Mouse (Mus musculus) stomach, embryonic 15.5 days (tissue): ENCODE results near the gene Mif. TPM values are rescaled to one million over a fixed set of nuclear protein-coding genes. Genes with fewer than 3 reads are reported as not detected.

Source experiments
- ATAC-seq: fragments of 200-750 bp; cut with Nextera tagmentation; 2 replicates; pipeline ENCODE4 v1.8.0; 2017; ENCODE audit warnings: low read depth, moderate number of reproducible peaks, moderate TSS enrichment; ENCODE audit not compliant: insufficient read depth, low FRiP score
- H3K27ac ChIP-seq: fragments of 300-500 bp; sonication (generic); 2 replicates; pipeline ENCODE4 v1.5.1; 2015; ENCODE audit warnings: mild to moderate bottlenecking, inconsistent platforms
- H3K27me3 ChIP-seq: fragments of 300-500 bp; sonication (generic); replicated peaks from 2 replicates; pipeline ENCODE4 v1.6.1; 2015; ENCODE audit warnings: inconsistent platforms
- H3K36me3 ChIP-seq: fragments of 300-500 bp; sonication (generic); 2 replicates; pipeline ENCODE4 v1.6.1; 2015; ENCODE audit warnings: inconsistent platforms
- H3K4me1 ChIP-seq: fragments of 300-500 bp; sonication (generic); 2 replicates; pipeline ENCODE4 v1.6.1; 2015; ENCODE audit warnings: inconsistent platforms
- H3K4me2 ChIP-seq: fragments of 300-500 bp; sonication (generic); 2 replicates; pipeline ENCODE4 v1.6.1; 2015; ENCODE audit warnings: mild to moderate bottlenecking, inconsistent platforms
- H3K4me3 ChIP-seq: fragments of 300-500 bp; sonication (generic); replicated peaks from 2 replicates; pipeline ENCODE4 v1.5.1; 2015; ENCODE audit warnings: inconsistent platforms
- H3K9ac ChIP-seq: fragments of 300-500 bp; sonication (generic); 2 replicates; pipeline ENCODE4 v1.6.1; 2015; ENCODE audit warnings: inconsistent platforms
- H3K9me3 ChIP-seq: fragments of 300-500 bp; sonication (generic); 2 replicates; pipeline ENCODE4 v1.6.1; 2016; ENCODE audit warnings: inconsistent platforms
- WGBS: fragments of 180-500 bp; shearing (Covaris S2); methylation state at CpG from one replicate; pipeline ENCODE4 v1.1.7; 2015; 5-methylcytosine and 5-hydroxymethylcytosine counted together
- polyA plus RNA-seq: library from polyadenylated mRNA; unstranded; fragments of >200 nt; fragmentation: Nextera tagmentation; extraction: Ambion mirVana; gene quantifications from 2 replicates; pipeline ENCODE4 v1.2.1, GENCODE M21; 2015

Mif gene
- polyA plus RNA-seq, 1 experiment from 2014 or later: 1,981 TPM

DNA sequence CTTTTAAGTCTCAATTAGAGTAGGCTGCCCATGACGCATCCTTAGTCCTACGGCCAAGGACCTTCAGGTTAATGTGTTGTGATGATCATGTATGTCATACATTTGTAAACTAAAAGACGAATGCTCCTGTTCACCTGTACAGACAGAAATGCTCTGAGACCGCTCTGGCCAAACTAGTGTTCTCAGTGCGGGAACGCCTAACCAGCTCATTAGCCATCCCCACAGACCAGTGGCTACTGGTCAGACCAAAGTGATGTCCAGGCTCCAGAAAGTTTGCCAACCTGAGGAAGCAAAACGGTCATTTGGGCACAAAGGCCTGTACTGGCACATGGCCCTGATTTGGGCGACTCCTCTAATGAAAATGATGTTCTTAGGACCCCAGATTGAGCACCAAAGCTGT lies 24.7 kb upstream of the Mif start:
- Histone ChIP-seq H3K27me3 (no peaks in the 10 kb centered on the region), H3K4me1 (peaks cover 17% of the 10 kb centered on the region), H3K4me3 (no peak overlapping the region), H3K9me3 (no peaks in the 10 kb centered on the region), H3K36me3 (no peaks in the 10 kb centered on the region), H3K27ac (no peak overlapping the region), H3K9ac (no peak overlapping the region), H3K4me2 (no peak overlapping the region)
- 91% methylated on average over 8 of the region's 8 CpGs for WGBS
- ATAC-seq: no peak

DNA sequence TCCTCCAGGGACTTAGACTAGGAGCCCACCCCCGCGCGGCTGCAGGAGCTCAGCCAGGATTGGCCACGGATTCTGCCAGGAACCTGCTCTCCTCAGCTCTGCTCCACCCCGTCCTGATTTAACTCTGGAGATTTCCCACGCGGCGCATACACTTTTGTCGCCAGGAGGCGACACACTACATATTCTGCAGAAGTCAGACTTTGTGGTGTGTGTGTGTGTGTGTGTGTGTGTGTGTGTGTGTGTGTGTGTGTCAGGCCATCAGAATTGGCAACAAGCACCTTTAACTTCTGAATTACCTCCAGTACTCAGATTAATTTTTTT lies 23.2 kb upstream of the Mif start:
- H3K4me3 ChIP-seq: 0 out of 2 replicates have a peak overlapping the region, but pooled peaks have one; percentile 11
- no peak overlapping the region for H3K9ac ChIP-seq
- peak; percentile 59; the same call in 1 of the 2 replicates for ATAC-seq
- no peaks in the 10 kb centered on the region for H3K9me3 ChIP-seq
- 2% methylated on average over 10 of the region's 10 CpGs for WGBS
- no peaks in the 10 kb centered on the region for H3K36me3 ChIP-seq
- H3K4me1 ChIP-seq: peaks cover 14% of the 10 kb centered on the region
- no peak overlapping the region for H3K27ac ChIP-seq
- peak overlapping the region; percentile 46 for H3K4me2 ChIP-seq
- H3K27me3 ChIP-seq: no peaks in the 10 kb centered on the region

DNA sequence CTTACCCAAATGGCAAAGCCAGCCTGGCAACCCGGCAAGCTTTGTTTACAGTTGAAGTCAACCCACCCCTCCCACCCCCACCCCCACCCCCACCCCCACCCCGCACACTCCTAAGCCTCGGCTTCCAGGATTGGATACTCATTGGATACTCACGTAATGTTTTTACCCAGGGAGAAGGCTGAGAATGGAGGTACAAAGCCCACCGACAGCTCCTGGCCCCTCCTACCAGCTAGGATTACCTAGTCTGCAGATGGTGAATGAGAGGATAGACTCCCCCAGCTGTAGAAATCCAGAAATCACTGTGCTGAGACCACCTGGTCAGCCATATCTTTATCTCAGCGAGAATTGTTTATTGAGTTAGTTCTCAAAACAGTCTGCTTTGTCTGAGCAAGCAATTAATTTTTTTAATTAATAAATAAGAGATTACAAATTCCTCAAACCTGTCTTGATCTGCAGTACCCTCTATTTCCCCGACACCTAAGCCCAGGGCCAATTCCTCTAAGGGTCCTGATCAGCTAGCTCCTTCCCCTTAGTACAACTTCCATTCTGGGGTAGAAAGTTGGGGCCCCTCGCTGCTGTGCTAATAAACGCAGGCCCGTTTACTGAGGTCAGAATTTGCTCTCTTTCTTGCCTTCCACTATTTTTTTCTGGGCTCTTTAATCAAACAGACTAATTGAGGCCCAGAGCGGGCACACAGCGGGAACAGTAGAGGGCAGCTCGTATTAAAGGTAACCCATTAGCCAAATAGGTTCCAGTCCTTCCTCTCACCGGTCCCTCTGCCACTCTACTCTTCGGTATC lies 22.6 kb upstream of the Mif start:
- Histone ChIP-seq H3K36me3 (no peaks in the 10 kb centered on the region), H3K27me3 (no peaks in the 10 kb centered on the region), H3K27ac (no peak overlapping the region), H3K4me1 (peaks cover 14% of the 10 kb centered on the region), H3K4me2 (peak overlapping the region; percentile 46), H3K9me3 (no peaks in the 10 kb centered on the region), H3K4me3 (0 out of 2 replicates have a peak overlapping the region, but pooled peaks have one; percentile 11), H3K9ac (no peak overlapping the region)
- no peak; the same call in 1 of the 2 replicates for ATAC-seq
- 8% methylated on average over 15 of the region's 15 CpGs for WGBS

DNA sequence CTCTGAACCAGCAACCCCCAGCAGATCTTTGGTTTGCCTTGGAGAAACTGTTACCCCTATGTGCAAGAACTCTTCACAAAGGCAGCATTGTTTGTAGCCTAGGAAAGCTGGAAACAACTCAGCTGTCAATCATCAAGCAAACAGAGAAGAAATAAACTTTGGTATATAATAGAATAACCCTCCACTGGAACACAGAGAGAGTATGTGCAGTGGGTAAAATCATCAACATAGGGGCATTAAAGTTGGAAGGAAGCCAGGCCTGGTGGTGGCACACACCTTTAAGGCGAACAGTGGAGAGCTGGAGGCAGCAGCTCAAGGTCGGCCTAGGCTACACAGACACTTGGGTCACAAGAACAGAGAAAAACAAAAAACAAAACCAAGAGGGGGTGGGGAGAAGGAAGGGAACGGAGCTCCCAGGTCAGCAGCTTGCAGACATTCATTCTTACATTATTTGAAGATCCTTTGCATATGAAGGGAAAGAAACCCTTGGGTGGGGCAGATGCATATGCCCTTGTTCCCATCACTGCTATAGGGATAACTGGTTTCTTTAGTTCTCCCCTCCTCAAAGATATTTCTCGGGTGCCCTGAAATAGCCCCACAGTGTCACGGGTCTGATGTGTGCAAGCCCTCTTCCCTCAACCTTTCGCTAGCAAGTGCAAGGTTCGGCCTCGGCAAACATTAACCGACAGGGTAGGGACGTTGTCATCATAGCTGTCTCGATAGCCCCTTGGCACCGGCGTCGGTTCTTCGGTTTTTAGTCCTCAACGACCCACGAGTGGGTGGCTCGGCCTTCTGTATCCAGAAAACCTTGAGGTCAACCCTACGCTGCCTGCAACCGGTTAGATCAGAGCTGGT lies 21.8 kb upstream of the Mif start:
- ATAC-seq: no peak
- Histone ChIP-seq H3K27me3 (no peaks in the 10 kb centered on the region), H3K9ac (no peak overlapping the region), H3K27ac (no peak overlapping the region), H3K4me2 (no peak overlapping the region), H3K4me3 (no peak overlapping the region), H3K4me1 (peaks cover 14% of the 10 kb centered on the region), H3K9me3 (no peaks in the 10 kb centered on the region), H3K36me3 (no peaks in the 10 kb centered on the region)
- 22% methylated on average over 20 of the region's 20 CpGs for WGBS

DNA sequence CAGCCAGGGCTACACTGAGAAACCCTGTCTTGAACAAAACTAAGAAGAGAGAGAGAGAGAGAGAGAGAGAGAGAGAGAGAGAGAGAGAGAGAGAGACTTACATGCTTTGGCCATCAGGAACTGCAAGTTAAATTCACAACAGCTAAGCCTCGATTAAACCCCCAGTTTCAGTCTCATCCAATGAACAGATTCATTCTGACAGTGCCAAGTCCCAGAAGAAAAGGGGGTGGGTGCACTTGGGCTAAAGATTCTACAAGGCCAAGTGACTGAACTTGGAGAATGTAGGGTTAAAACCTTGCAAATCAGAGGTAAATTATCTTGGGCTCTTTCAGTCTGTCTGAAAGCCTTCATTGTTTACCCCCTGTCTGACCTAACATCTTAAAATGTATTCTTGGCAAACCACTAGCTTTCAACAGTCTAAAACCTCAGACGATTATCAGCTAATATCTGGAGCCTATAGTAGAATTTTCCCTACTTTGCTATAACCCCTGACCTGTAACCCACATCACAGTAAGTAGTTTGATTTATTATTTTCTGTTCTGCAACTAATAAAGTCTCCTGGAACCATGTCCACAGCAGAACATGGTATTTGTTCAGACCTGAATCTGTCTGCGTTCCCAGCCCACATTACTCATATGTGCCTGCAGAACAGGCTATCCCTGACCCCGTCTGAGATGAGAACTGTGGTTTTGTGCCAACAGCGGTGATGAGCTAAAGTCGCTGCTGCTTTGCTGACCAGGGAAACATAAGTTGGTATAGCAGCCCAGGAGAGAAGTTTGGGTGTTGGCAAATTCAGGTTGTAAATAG lies 20.9 kb upstream of the Mif start:
- Histone ChIP-seq H3K4me3 (no peak overlapping the region), H3K4me1 (peaks cover 14% of the 10 kb centered on the region), H3K9me3 (no peaks in the 10 kb centered on the region), H3K4me2 (no peak overlapping the region), H3K27ac (no peak overlapping the region), H3K27me3 (no peaks in the 10 kb centered on the region), H3K36me3 (no peaks in the 10 kb centered on the region), H3K9ac (no peak overlapping the region)
- ATAC-seq: no peak
- 34% methylated on average over 6 of the region's 6 CpGs for WGBS

DNA sequence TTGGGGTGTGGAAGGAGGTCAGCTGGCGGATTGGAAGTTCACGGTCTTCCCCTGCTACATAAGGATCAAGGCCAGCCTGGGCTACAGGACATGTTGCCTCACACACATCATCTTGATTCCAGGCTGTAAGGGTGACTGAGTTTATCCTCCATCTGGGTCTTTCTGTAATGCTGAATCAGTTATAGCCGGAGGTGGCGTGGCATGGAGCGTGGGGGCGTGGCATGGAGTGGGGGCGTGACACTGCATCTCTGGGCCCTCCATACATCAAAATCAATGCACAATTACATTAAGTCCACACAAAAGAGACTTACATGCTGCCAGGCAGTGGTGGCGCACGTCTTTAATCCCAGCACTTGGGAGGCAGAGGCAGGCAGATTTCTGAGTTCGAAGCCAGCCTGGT lies 20.3 kb upstream of the Mif start:
- no peak for ATAC-seq
- 89% methylated on average over 10 of the region's 10 CpGs for WGBS
- no peak overlapping the region for H3K27ac ChIP-seq

DNA sequence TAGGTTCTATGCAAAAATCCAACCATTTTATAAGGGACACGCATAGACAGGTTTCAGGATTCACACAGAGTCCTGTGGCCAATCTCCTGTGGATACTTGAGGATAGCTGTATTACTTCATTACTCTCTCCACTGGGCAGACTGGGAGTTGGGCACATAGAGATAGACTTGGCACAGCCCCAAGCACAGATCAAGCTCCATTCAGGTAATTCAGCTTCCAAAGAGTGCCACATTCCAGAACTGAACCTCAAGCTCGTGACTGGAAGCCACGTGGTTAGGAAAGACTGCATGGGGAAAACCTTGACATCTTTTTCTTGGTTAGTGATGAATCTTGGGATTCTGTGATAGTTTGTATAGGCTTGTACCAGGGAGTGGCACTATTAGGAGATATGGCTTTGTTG lies 18.8 kb upstream of the Mif start:
- H3K9ac ChIP-seq: no peak overlapping the region
- H3K27me3 ChIP-seq: no peaks in the 10 kb centered on the region
- no peak overlapping the region for H3K27ac ChIP-seq
- H3K4me2 ChIP-seq: no peak overlapping the region
- no peak overlapping the region for H3K4me3 ChIP-seq
- ATAC-seq: no peak
- H3K36me3 ChIP-seq: no peaks in the 10 kb centered on the region
- WGBS: 80% methylated on average over 3 of the region's 3 CpGs
- no peaks in the 10 kb centered on the region for H3K9me3 ChIP-seq
- H3K4me1 ChIP-seq: peaks cover 14% of the 10 kb centered on the region

More for the DNA sequence above, 20.3 kb upstream of the Mif start:
- H3K9me3 ChIP-seq: no peaks in the 10 kb centered on the region
- no peaks in the 10 kb centered on the region for H3K36me3 ChIP-seq
- H3K4me1 ChIP-seq: peaks cover 14% of the 10 kb centered on the region
- no peak overlapping the region for H3K4me2 ChIP-seq
- no peak overlapping the region for H3K9ac ChIP-seq
- H3K27me3 ChIP-seq: no peaks in the 10 kb centered on the region
- no peak overlapping the region for H3K4me3 ChIP-seq

DNA sequence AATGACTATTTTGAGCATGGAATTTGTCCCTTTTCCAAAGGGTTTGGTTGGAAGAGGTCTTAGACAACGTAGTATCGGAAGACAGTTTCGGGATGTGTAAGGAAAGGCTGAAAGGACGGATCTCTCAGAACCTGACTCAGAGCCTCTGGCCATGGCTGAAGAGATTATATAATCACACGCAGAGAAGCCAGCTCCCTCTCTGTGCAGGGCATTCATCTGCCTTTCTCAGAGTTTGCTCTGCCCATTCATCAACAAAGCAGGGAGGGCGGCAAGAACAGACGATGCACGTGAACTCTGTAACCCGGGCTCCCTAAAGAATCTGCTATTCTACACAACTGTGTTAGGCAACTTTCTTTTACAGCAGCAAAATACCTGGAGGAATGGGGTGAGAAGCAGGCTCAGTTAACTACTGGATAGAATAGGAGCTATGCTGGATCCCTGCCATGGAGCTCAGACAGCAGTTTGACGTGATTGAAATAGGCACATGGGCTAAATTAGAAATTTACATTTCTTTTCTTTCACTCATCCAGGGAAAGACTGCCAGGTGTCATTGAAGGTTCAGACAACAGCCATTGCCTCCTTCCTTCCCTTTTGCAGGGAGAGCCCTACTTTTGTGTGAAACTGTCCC lies 13.6 kb upstream of the Mif start:
- H3K36me3 ChIP-seq: no peaks in the 10 kb centered on the region
- 30% methylated on average over 10 of the region's 10 CpGs for WGBS
- peak overlapping the region; percentile 57 for H3K4me2 ChIP-seq
- ATAC-seq: no peak
- peak overlapping the region; percentile 33; the same call in 1 of the 2 replicates for H3K4me3 ChIP-seq
- no peak overlapping the region for H3K9ac ChIP-seq
- H3K4me1 ChIP-seq: 0 out of 2 replicates have a peak, but pooled peaks cover 12% of the 10 kb centered on the region
- no peaks in the 10 kb centered on the region for H3K27me3 ChIP-seq
- H3K9me3 ChIP-seq: no peaks in the 10 kb centered on the region
- peak overlapping the region; percentile 26 for H3K27ac ChIP-seq

DNA sequence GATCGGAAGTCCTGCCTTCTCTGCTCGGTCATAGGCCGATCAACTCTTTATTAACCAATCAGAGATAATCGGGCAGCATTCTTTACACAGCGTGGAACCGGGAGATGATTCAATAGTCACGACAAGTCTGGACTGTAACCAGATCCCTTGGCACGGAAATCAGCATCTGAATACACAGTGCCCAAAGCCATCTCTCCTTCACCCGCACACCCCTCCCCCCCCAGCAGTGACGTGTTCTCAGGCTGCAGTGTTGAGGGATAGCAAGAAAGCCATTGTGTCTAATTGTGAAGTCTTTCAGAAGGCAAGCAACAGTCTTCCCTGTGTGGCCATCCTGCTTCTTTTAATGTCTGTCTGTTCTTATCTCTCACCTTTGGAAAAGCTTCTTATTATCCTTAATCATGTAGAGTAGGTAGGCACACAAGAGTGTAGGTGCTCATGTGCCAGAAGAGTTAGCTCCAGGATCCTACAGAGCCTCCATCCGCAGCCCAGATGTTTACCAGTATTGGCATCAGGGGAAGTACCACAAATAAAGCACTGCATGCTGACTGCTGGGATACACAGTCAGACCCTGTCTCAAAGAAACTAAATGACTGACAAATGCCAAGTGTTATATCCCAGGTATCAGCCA lies 13.0 kb upstream of the Mif start:
- Histone ChIP-seq H3K9me3 (no peaks in the 10 kb centered on the region), H3K4me1 (0 out of 2 replicates have a peak, but pooled peaks cover 12% of the 10 kb centered on the region), H3K4me2 (peak overlapping the region; percentile 57), H3K4me3 (peak overlapping the region; percentile 33), H3K9ac (no peak overlapping the region), H3K27me3 (no peaks in the 10 kb centered on the region), H3K36me3 (no peaks in the 10 kb centered on the region), H3K27ac (peak overlapping the region; percentile 26)
- 2% methylated on average over 11 of the region's 11 CpGs for WGBS
- peak; percentile 92 for ATAC-seq

DNA sequence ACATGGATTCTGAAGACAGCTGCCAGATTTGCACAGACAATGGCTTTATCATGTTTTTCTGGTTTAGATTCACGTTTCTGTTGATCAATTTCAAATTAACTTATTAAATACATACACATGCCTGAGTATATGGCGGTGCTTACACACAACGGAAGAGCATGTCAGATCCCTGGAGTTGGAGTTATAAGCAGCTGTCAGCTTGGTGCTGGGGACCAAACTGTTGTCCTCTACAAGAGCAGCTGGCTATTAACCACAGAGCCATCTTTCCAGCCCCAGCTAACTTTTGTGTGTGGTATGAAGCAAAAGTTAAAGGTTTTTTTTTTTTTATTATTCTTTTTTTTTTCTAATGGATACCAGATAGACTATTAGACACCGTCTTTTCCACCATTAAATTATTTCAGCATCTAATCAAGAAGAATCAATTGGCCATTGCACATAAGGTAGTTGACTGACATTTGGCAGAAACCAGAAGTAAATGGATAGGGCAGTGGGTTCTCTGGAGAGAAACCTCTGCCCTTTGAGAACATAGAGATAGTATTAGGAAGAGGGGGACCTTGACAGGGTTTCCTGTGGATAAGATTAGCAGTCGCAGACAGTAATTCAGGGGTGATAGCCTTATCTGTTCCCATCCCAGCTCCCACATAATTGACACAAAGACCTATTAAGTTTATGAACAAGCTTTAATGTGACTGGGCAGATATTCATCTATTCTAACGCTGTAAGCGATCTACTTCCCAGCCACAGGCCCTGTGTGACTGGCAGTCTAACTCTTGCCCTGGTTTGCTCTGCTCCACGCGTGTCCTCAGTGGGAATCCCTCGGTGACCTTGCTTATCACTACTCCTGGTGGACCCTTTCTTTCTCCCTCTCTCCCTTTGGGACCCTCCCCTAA lies 12.2 kb upstream of the Mif start:
- Histone ChIP-seq H3K27ac (no peak overlapping the region), H3K4me1 (0 out of 2 replicates have a peak, but pooled peaks cover 12% of the 10 kb centered on the region), H3K9ac (no peak overlapping the region), H3K36me3 (no peaks in the 10 kb centered on the region), H3K27me3 (no peaks in the 10 kb centered on the region), H3K9me3 (no peaks in the 10 kb centered on the region), H3K4me3 (peak overlapping the region; percentile 33), H3K4me2 (peak overlapping the region; percentile 57)
- no peak for ATAC-seq
- WGBS: 33% methylated on average over 10 of the region's 10 CpGs
